Mouse (Mus musculus): ENCODE results near the gene Zzz3.

- TF ChIP-seq CTCF (IDR thresholded peaks at IDR 0.05; ENCODE audit: extremely low read depth, insufficient read depth, insufficient read length, insufficient replicate concordance) (no peak), POLR2A (IDR thresholded peaks at IDR 0.05; ENCODE audit: low read depth, low read length) (no peak)
These were observed 112.6 kb downstream of the Zzz3 start for GRCm38 (mm10) chr3:152507900-152508299.
